Mouse (Mus musculus) sigmoid colon, adult 10 weeks (tissue): ENCODE measurements around the gene Ccdc122. TPM values are rescaled to one million over a fixed set of nuclear protein-coding genes. Genes with fewer than 3 reads are reported as not detected.

Source experiments
- polyA plus RNA-seq: library from polyadenylated mRNA; stranded (reverse); fragments of 350-450 nt; fragmentation: Illumina TruSeq; extraction: RNeasy Lipid Tissue Mini Kit (QIAGEN cat#74804); gene quantifications from one replicate; pipeline ENCODE4 v1.2.3, GENCODE M21; 2014; ENCODE audit warnings: low read depth, low replicate concordance

The Ccdc122 gene
- polyA plus RNA-seq, result 65.8 TPM

DNA sequence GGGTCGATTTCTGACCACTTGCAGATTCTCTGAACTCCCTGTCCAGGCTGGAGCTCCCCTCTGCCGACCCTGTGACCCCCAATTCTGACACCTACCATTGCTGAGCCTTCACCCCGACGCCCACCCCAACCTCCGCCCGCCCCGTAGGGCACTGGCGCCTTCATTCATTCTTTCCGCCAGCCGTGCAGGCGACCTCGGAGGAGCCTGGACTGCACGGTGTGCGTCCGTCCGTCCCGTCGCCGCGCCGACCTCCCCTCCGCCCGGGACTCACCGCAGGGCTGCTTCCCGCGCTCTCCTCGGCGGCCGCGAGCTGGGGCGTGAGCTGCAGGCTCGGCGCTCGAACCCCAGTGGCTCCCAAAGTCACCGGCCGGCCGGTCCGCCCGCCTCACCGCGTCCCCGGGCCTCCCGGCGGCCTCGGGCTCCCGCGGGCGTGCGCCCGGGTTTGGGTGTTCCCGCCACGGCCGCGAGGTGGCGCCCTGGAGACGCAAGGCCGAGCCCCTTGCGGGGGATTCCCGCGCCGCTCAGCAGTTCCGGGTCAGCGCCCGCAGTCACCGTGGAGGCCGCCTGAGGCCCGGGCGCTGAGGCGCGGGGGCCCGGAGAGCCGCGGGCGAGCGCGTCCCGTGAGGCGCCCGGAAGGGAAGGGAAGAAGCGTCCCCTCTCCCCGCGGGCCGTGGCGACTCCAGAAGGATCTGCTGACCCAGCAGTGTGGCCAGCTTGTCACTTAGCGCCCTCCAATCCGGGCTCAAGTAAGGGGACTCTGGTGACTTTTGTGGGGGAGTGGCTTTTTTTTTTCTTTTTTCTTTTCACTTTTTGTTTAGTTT, at the start of gene Ccdc122, which contains the start of gene Lacc1:
Gene Ccdc122, plus strand, starts transcription at position 547 of the 821 bp plus-strand sequence.
Gene Lacc1, minus strand, starts transcription at position 679 of the 821 bp plus-strand sequence.

DNA sequence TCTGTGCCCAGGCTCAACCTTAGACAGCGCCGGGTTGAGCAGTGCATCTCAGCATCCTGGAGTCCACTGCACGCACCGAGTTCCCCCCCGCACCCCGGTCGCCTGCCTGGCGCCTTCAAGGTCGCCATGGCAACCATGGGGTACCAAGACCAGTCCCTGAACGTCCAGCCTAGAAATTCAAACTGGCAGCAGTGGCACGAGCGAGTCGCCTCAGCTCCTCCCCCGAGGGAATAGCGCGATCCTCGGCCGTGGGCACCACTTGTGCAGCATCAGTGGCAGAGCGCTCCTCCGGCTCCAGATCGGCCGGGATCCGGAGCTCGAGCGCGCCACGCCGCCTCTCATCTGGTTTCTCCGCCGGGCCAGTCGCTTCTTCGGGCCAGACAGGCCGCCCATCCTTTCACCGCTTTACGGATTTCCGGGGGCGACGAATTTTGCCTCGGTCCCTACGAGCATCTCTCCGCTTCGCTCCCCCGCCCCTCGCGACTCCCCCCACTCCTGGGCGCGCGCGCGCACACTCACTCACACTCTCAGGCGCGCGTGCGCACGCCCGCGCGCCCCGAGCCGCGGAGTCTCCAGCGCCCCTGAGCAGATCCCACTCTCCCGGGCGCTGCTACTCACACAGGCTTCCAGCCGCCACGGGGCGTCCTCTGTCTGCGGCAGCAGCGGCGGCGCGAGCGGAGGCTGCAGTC, 119.8 kb downstream of the Ccdc122 start, which contains the start of gene Enox1:
Gene Enox1, plus strand, starts transcription at position 542 of the 689 bp plus-strand sequence.

Other genes starting within 250 kb of the Ccdc122 start
- gene Lacc1, start 132 bp downstream of the Ccdc122 start, polyA plus RNA-seq, result 32.6 TPM
- 0.73 TPM for gene Enox1, start 120.0 kb downstream of the Ccdc122 start, polyA plus RNA-seq